Mouse (Mus musculus) ES-CJ7 (cell line): ENCODE data around the gene Ankrd27.

Experiments used
- DNase-seq: peaks from one replicate; pipeline ENCODE4 v3.0.0; 2011; ENCODE audit warnings: low read depth, low spot score

The Ankrd27 gene

DNA sequence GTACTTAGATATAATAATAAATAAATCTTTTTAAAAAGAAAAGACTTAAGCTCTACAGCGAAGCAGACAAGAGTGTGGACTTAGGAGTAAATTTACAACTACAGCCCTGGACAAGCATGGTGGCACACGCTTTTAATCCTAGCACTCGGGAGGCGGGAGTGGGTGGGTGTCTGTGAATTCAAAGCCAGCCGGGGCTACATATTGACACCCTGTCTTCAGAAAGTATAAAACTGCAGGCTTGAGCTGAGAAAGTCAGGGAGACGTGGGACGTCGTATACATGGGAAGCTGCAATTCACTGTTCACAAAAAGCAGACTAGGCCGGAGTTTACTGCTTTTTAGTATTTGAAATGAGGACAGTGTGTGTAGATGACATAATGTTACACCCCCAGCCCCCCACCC is 50.8 kb downstream of the Ankrd27 start:
- DNase-seq: no peak

DNA sequence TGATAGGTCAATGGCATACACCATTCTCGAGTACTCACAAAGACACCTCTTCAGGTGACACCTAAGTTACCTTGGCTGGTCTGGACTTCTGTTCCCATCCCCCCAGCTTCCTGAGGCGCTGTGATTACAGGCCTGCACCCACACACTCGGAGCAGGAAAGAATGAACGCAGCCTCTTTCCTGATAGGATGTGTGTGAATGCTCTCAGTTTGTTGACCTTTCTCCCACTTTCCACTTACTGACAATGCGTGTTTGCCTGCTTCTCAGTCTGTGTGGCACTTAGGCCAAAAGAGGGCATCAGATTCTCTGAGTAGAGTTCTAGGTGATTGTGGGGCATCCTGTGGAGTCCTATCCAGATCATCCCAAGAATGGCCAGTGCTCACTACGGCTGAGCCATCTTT is 54.0 kb downstream of the Ankrd27 start:
- no peak for DNase-seq

DNA sequence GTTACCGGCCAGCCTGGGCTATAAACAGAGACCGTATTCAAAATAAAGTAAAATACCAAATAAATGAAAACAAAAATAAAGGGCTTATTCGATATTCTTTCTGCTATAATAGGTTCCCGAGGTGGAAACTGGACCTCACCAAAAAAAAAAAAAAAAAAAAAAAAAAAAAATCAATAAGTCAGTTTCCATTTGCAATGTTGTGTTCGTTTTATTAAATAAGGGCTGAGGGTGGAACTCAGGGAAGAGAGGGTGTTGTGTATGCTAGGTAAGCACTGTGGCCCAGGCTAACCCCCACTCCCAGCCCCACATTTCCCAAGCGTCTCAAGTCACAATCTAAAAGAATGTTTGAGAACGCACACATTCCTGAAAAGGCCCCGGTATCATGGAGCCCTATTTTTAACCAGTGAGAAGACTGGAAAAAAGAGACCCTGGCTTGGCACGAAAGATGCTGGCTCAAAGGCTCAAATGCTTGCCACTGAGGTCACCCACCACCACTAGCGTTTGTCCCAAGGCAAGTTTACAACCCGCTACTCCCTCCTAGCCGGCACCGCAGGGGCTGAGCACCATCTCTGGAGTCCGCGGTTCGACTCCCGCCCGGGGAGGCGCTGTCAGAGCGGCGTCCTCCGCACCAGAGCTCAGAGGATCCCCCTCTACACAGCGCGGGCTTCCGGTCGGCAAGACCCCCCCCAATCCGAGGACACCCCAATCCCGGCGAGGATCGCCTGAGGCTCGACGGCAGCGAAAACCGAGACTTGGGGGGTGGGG is 60.5 kb downstream of the Ankrd27 start:
- peak; percentile 35 for DNase-seq

DNA sequence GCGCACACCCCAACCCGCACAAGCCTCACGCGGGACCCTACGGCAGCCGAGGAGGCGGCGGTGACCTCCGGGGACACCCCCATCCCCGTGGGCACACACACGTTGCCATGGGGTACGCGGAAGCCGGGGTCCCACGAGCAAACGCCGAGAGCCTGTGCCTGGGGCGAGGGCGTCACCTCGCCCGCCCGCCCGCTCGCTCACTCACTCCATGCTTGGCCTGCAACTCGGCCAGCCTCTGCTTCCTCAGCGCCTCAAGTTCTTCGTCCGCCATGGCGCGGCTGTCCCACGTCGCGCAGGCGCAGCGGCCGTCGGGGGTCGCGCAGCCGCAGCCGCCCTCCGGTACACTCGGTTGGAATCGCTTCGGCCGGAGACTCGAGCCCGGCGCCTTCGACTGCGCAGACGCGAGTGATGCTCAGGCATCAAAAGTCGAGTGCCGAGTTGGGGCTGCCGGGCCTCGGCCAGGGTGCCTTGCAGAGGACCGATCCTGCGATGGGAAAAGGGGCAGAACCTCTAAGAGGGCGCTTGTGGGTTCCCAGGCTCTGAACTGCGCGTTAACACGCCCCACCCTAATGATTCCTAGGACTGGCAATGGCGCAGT is 61.2 kb downstream of the Ankrd27 start, which contains the start of gene Pdcd5:
Gene Pdcd5, minus strand, starts transcription at position 421 of the 598 bp plus-strand sequence.
- DNase-seq: peak; percentile 98

DNA sequence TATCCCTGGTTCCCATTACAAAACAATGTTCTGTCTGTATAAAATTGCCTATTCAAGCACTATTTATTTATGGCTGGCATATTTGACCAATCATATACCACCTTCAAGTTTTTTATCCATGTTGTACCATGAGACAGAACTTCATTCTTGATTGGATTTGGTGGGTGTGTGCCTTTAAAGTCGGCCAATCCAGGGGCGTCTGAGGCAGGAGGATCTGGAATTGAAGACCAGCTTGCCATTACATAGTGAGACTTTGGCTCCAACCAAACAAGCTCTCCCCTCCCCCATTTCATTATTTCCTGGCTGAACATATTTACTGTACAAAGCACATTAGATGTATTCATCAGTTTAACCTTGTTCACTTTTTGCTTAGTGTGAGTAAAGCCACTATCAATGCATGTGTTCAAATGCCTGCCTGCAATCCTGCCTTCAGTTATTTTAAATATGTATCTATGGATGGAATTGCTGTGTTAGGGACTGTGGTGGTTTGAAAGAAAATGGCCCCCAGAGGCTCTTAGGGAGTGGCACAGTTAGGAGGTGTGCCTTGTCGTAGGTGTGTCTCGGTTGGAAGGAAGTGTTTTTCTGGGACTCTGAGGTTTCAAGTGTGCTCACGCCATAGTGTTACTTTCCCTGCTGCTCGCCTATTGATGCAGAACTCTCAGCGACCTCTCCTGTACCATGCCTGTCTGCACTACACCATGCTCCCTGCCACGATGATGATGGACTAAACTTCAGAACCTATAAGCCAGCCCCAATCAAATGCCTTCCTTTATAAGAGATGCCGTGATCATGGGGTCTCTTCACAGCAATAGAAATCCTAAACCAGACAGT is 62.4 kb downstream of the Ankrd27 start:
- DNase-seq: peak; percentile 31

DNA sequence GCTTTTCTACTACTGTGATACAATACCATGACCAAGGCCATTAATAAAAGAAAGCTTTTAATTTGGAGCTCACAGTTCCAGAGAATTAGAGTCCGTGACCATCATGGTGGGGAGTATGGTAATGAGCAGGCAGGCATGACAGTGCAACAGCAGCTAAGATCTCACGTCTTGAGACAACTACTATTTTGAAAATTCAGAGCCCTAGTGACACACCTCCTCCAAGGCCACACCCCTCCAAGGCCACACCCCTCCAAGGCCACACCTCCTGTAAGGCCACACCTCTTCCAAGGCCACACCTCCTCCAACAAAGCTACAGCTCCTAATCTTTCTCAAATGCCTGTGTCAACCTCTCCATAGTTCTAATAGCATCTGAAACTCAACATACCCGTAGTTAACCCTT is 63.0 kb downstream of the Ankrd27 start:
- DNase-seq: peak; percentile 89

DNA sequence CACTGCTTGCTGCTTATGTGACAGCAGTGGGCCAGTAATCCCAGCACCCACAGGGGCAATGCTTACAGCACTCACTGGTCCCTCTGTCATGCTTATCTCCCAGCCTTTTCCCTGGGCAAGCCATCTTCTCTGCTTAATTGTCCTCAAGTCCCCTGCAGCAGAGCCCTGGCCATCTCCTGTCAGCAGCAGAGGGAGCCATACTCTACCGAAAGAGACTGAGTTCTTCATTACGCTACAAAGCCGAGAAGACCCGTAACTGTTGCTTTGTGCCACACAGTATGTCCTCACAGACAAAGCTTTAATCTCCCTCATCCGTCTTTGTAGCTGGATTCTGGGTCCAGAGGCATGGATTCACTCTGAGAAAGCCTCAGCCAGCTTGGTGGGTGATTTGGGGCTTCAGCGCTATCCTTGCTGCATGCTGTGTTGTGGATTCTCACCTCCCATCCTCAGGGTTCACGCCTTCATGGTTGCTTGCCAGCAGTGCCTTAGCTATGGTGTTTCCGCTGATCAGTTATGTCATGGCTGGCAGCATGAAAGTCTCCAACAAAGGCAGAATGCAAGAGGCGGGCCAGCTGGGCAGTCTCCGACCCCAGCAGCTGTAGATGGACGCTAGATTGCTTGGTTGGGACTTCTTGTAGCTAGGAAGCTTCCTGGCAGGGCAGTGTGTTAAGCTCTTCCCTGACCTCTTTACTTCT is 64.8 kb downstream of the Ankrd27 start:
- DNase-seq: peak; percentile 32

DNA sequence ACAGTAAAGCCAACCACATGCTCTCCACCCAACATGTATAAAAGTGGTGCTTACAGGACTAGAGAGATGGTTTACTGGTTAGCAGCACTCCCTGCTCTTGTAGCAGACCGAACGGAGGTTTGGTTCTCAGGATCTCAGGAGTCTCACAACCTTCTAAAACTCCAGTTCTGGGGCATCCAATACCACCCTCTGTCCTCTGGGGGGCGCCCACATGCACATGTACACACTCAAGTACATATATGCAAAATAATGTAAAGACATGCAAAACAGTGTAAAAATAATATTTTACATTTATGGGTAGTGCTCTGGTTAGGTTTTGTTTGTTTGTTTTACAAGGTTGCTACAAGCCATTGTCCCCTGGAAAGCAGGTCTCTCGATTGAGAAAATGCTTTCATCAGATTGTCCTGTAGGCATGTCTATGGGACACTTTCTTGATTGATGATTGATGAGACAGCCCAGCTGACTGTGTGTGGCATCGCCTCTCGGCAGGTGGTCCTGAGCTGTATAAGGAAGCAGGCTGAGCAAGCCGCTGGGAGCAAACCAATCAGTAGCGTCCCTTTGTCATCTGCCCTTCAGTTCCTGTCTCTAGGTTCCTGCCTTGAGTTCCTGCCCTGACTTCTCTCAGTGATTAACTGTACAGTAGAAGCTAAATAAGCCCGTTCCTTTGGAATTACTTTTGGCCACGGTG is 65.7 kb downstream of the Ankrd27 start:
- DNase-seq: peak; percentile 65

DNA sequence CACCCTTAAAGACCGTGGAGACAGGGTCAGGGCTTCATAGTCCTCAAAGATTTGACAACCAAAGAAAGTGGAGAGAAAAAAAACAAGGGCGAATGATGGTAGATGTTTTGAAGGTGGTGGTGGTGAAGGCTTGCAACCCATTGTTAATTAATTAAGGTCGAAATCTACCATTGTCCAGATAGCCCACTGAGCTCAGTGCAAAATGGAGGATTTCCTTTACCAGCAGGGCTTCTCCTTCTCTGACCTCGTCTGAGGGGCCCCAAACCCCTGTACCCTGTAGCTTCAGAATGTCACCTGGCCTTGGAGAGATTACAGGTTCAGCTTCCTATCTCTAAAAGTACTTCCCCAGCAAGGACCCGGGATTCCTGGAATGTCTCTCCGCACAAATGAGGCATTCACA is 71.8 kb downstream of the Ankrd27 start:
- peak; percentile 32 for DNase-seq

DNA sequence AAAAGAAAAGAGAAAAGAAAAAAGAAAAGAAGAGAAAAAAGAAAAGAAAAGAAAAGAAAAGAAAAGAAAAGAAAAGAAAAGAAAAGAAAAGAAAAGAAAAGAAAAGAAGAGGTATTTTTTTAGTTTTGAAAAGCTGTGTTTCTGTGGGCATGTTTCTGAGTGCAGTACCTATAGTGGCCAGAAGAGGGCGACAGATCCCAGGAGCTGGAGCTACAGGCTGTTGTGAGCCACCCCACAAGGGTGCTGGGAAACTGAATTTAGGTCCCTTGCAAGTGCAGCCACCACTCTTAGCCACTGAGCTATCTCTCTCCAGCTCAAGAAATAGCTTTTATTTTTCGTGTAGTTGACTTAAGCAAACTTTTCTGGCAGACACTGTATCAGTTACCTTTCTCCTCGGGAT is 73.1 kb downstream of the Ankrd27 start:
- peak; percentile 78 for DNase-seq

DNA sequence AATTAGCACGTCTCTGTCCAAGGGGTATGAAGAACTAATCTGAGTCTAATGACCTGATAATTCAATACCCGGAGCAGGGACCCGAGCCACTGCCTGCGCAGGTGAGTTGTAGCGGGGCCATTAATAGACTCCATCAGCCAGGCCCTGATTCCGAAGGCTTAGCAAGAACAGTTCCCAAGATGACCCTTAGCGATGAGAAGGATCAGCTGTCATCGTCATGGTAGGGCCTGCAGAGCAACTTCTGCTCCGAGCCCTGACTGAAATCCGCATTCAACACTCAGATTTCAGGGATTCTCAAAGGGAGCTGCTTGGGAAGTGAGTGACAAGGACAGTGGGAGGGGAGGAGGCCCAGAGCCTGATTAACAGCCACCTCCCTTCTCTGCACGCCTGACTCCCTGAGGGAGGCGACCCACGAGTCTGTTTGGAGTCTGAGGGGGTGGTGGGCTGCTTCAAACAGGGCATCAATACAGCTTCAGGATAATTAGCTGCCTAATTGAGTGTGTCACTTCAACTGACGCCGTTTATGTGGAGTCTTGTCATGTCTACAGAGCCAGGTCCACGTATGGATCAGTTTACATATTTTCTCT is 77.8 kb downstream of the Ankrd27 start:
- DNase-seq: no peak

DNA sequence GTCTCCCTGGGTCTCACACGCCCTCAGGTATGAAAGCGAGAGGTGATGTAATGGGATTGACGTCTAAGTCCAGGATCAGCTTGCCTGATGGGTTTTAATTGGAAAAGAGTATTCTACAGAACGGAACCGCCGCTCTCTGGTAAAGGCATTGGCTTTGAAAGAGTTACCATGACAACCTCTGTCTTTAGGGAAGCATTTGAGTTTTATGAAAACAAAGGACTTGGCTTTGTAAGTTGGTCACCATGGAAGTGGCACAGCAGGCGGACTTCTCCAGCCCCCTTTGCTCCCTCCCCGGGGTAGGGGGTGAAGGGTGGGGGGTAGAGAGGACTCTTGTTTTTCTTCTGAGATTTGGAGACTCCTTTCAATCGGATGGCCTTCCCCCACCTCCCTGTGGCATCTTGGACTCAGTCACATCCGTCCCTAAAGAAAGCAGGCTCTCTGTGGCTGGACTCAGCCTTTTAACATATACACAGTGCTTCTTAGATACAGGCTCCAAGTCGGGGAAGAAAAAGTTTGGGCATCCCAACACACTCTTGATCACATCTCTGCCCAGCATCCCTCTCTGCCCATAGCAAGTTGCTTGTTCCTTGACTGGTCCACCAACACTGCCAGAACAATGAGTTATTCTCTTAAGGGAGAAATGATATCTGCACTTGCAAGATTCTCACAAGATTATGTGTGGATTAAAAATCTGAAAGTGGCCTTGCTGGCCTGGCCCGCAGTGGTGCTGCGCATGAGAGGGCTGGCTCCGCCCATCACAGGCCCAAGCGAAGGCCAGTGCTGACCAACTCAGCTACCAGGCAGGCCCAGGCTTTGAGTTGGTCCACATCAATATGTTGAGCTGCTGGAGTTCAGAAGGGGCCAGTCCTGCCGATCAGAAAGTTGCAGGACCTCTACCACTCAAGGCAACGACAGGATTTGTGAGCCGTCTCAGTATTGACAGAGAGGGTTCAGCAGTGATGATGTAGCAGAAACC is 82.3 kb downstream of the Ankrd27 start:
- no peak for DNase-seq

DNA sequence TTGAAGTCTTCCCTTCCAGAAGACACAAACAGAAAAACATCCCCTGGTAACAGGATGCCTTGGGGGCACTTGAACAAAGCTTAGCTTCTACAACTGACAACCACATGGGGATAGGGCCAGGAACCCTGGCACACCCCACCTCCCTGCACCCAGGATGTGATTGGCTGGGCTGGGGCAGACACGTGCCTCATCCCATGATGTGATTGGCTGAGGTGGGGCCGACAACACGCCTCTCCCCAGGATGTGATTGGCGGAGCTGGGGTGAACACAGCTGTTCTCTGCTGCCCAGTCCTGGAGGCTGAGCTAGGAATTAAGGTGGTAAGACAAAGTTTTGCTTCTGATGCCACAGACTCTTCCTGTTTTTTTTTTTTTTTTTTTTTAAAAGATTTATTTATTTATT is 92.9 kb downstream of the Ankrd27 start:
- DNase-seq: peak; percentile 73

DNA sequence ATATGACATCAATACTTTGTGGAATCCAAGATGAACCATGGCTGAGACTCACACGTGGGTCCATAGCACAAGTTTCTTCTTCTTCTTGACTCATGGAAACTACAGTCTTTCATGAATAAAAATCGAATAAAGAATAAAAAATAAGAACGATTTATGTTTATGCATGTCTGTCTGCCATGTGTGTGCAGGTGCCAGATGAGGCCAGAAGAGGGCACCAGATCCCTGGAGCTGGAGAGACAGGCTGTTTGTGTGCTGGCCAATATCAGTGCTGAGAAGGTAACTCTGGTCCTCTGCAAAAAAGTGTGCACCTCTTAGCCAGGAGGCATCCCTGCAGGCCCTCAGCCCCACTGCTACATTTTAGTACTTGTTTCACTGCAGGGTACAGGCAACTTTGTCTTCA is 95.5 kb downstream of the Ankrd27 start:
- DNase-seq: peak; percentile 59

DNA sequence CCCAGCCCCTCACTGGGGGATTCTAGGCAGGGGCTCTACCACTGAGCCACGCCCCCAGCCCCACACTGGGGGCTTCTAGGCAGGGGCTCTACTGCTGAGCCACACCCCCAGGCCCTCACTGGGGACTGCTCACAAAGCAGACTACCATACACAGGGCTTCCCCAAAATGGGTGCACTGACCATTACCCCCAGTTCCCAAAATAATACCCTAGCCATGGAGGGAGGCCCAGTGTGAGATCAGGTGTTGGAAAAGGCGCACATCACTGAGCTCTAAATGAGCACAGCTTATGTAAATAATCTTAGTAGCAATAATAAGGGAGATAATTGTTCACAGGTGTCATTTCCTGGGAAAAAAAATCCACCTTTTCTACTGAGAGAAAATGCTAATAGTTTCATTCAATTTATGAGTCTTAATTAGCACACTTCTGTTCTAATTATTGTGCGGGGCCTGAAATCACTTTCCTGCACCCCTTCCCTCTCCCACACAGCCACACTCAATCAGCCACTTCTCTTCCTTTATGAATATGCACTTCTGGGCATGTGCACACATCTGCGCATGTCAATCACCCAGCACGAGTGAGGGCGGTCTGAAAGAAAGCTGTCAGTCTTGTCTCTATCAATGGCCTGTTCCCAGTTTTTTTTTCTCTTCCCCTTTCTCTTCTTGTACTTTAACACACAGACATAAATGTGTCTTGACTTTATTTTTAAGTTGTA is 97.5 kb downstream of the Ankrd27 start:
- no peak for DNase-seq

DNA sequence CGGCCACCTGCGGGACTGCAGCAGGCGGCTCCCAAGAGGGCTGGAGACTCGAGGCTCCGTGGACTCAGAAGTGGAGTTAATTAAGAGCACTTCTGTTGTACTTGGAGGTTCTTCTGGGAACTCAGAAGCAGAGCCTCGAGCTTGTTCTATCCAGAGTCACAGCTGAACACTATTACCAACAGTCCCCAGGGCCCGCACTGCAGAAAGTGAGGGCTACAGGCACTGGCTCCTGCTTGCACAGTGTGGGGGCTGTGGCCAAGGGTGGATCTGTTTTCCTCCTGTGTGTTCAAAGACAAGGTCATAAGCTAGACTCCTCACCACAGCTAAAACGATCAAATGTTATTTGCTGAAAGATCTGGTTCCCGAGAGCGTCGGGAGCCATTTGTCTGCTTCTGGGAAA is 100.2 kb downstream of the Ankrd27 start:
- no peak for DNase-seq

DNA sequence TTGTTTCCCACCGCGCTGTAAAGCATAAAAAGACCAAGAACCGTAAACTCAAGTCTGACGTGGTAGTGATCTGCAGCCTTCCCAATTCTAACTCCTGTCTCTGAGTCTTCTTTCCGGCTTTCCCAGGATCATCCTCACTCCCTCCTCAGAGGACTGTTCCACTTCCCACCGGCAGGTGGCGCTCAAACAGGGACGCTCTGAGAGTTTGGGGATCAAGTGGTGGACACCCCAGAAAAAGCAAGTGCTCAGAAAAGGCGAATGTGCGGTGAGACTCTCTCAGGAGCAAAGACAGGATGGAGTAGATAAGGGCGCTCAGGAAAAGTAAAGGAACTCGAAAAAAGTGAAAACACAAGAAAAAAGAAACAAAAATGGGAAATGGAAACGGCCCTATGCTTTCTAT is 100.7 kb downstream of the Ankrd27 start:
- DNase-seq: peak; percentile 76

DNA sequence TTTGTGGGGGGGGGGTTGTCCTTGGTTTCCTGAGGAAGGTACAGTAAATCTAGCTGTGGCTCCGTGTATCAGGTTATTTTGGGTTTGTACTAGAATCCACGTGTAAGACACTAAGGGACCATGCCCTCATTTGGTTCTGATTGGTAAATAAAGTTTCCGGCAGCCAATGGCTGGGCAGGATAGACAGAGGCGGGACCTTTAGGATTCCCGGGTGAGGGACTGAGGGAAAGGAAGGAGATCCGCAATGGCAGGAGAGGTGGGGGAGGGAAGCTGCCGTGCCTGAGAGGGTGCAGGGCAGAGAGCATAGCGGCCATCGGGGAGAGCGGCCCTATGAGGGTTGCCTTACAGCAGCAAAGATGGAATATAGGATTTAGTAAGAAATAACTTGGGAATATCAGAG is 101.2 kb downstream of the Ankrd27 start:
- peak; percentile 82 for DNase-seq

DNA sequence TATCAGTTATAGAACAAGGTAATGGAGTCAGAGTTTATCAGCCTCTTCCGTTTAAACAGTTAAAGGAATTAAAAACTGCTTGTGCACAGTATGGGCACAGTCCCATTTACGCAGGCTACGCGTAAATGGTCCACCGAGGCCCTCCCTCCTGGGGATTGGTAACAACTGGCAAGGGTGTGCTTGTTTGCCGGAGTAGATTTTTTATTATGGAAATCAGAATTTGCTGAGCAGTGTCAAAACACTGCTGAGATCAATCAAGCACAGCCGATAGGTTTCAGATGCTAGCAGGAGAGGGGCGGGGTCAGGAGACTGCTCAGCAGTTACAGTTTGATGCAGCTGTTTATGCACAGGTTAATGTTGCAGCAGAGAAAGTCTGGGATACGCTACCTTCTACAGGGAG is 102.2 kb downstream of the Ankrd27 start:
- DNase-seq: no peak
